Mouse (Mus musculus): Measurements from ENCODE around the gene Ell. TPM values are rescaled to one million over a fixed set of nuclear protein-coding genes. Genes with fewer than 3 reads are reported as not detected.
"Not testable (repeated sequence)": the region's sequence is repeated elsewhere in the genome, so short reads cannot be mapped to it uniquely, and the experiment has no call there.

Gene Ell
- polyA plus RNA-seq, 1 experiment from 2014 or later, result 13.0 TPM

- Histone ChIP-seq H3K9ac (ENCODE audit: low read length) (no peak overlapping the region), H3K9me3 (ENCODE audit: control insufficient read depth, low read length) (no peaks in the 10 kb centered on the region), H3K4me1 (ENCODE audit: control insufficient read depth, insufficient read depth, low read length) (no peaks in the 10 kb centered on the region), H3K36me3 (ENCODE audit: control insufficient read depth, insufficient read depth, low read length) (peaks cover 14% of the 10 kb centered on the region), H3K4me3 (ENCODE audit: low read depth, low read length) (no peak overlapping the region), H3K27me3 (ENCODE audit: control insufficient read depth, insufficient read depth, low read length) (no peaks in the 10 kb centered on the region), H3K27ac (ENCODE audit: low read depth, low read length) (no peak overlapping the region), H3K4me2 (no peak overlapping the region)
- ATAC-seq (ENCODE audit: low FRiP score) (peak; percentile 75), DNase-seq (ENCODE audit: low spot score, missing footprints) (peak; percentile 91)
- 41% methylated on average over 7 of the region's 7 CpGs for WGBS
Observed at GRCm38 (mm10) chr8:70585258-70585652, 46.0 kb downstream of the Ell start.

DNA sequence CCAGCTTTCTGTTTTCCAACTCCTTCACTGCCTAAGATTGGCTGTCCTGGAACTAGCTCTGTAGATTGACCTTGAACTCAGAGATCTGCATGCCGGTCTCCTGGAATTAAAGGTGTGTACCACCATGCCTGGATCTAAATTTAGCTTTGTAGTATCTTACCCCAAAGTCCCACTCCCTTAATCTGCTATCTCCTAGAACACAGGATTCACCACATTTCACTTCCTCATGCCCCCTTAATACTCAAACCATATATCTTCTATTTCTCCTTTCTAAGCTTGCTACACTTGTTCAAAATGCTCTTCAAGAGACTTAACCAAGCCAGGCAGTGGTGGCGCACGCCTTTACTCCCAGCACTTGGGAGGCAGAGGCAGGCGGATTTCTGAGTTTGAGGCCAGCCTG lies 48.7 kb downstream of the Ell start:
- H3K4me1 ChIP-seq (ENCODE audit: control insufficient read depth, insufficient read depth, low read length); H3K36me3 ChIP-seq (ENCODE audit: control insufficient read depth, insufficient read depth, low read length): not testable (repeated sequence)

GRCm38 (mm10) chr8:70591569-70591968 lies 52.3 kb downstream of the Ell start:
- Histone ChIP-seq H3K36me3 (ENCODE audit: control insufficient read depth, insufficient read depth, low read length) (0 out of 2 replicates have a peak, but pooled peaks cover 3% of the 10 kb centered on the region), H3K9me3 (ENCODE audit: control insufficient read depth, low read length) (no peaks in the 10 kb centered on the region), H3K4me1 (ENCODE audit: control insufficient read depth, insufficient read depth, low read length) (peaks cover 11% of the 10 kb centered on the region), H3K27ac (ENCODE audit: low read depth, low read length) (no peak overlapping the region), H3K9ac (ENCODE audit: low read length) (no peak overlapping the region), H3K4me3 (ENCODE audit: low read depth, low read length) (no peak overlapping the region), H3K4me2 (no peak overlapping the region), H3K27me3 (ENCODE audit: control insufficient read depth, insufficient read depth, low read length) (peaks cover 3% of the 10 kb centered on the region; the same call in 1 of the 2 replicates)
- DNase-seq (ENCODE audit: low spot score, missing footprints), result no peak
- no peak for ATAC-seq (ENCODE audit: low FRiP score)
- WGBS, result 89% methylated on average over 12 of the region's 12 CpGs

More for the DNA sequence above, 48.7 kb downstream of the Ell start:
- H3K27ac ChIP-seq (ENCODE audit: low read depth, low read length); DNase-seq (ENCODE audit: low spot score, missing footprints); H3K9ac ChIP-seq (ENCODE audit: low read length); ATAC-seq (ENCODE audit: low FRiP score); H3K4me2 ChIP-seq; H3K9me3 ChIP-seq (ENCODE audit: control insufficient read depth, low read length); H3K4me3 ChIP-seq (ENCODE audit: low read depth, low read length); H3K27me3 ChIP-seq (ENCODE audit: control insufficient read depth, insufficient read depth, low read length): not testable (repeated sequence)
- 93% methylated on average over 4 of the region's 4 CpGs for WGBS

- H3K4me3 ChIP-seq (ENCODE audit: low read depth, low read length), result no peak overlapping the region
- H3K4me2 ChIP-seq, result no peak overlapping the region
- DNase-seq (ENCODE audit: low spot score, missing footprints) (peak; percentile 83), ATAC-seq (ENCODE audit: low FRiP score) (no peak)
- peaks cover 19% of the 10 kb centered on the region for H3K4me1 ChIP-seq (ENCODE audit: control insufficient read depth, insufficient read depth, low read length)
- peaks cover 6% of the 10 kb centered on the region; the same call in 1 of the 2 replicates for H3K27me3 ChIP-seq (ENCODE audit: control insufficient read depth, insufficient read depth, low read length)
- no peak overlapping the region for H3K27ac ChIP-seq (ENCODE audit: low read depth, low read length)
- H3K9ac ChIP-seq (ENCODE audit: low read length), result peak overlapping the region; percentile 25; the same call in 1 of the 2 replicates
- 50% methylated on average over 8 of the region's 8 CpGs for WGBS
- H3K9me3 ChIP-seq (ENCODE audit: control insufficient read depth, low read length), result no peaks in the 10 kb centered on the region
- 0 out of 2 replicates have a peak, but pooled peaks cover 3% of the 10 kb centered on the region for H3K36me3 ChIP-seq (ENCODE audit: control insufficient read depth, insufficient read depth, low read length)
Observed at GRCm38 (mm10) chr8:70593173-70593572, 53.9 kb downstream of the Ell start.

GRCm38 (mm10) chr8:70593961-70594609 lies 54.8 kb downstream of the Ell start, which contains the start of gene Isyna1:
TSS of gene Isyna1 (plus strand) at chr8:70594373.
- DNase-seq (ENCODE audit: low spot score, missing footprints) (peak; percentile 99), ATAC-seq (ENCODE audit: low FRiP score) (peak; percentile 79)
- Histone ChIP-seq H3K9me3 (ENCODE audit: control insufficient read depth, low read length) (no peaks in the 10 kb centered on the region), H3K27ac (ENCODE audit: low read depth, low read length) (peak within 1 kb of the TSS; percentile 20; the same call in 1 of the 2 replicates), H3K36me3 (ENCODE audit: control insufficient read depth, insufficient read depth, low read length) (0 out of 2 replicates have a peak, but pooled peaks cover 3% of the 10 kb centered on the region), H3K9ac (ENCODE audit: low read length) (peak within 1 kb of the TSS; percentile 70), H3K4me1 (ENCODE audit: control insufficient read depth, insufficient read depth, low read length) (peaks cover 28% of the 10 kb centered on the region), H3K4me2 (peak within 1 kb of the TSS; percentile 98), H3K27me3 (ENCODE audit: control insufficient read depth, insufficient read depth, low read length) (peaks cover 6% of the 10 kb centered on the region; the same call in 1 of the 2 replicates), H3K4me3 (ENCODE audit: low read depth, low read length) (peak within 1 kb of the TSS; percentile 58)
- under 1% methylated on average over 39 of the region's 40 CpGs for WGBS

- no peaks in the 10 kb centered on the region for H3K9me3 ChIP-seq (ENCODE audit: control insufficient read depth, low read length)
- peak overlapping the region; percentile 70 for H3K9ac ChIP-seq (ENCODE audit: low read length)
- DNase-seq (ENCODE audit: low spot score, missing footprints), result peak; percentile 89
- H3K27me3 ChIP-seq (ENCODE audit: control insufficient read depth, insufficient read depth, low read length), result peaks cover 6% of the 10 kb centered on the region; the same call in 1 of the 2 replicates
- 11% methylated on average over 82 of the region's 82 CpGs for WGBS
- peak overlapping the region; percentile 20; the same call in 1 of the 2 replicates for H3K27ac ChIP-seq (ENCODE audit: low read depth, low read length)
- peak overlapping the region; percentile 98 for H3K4me2 ChIP-seq
- H3K36me3 ChIP-seq (ENCODE audit: control insufficient read depth, insufficient read depth, low read length), result 0 out of 2 replicates have a peak, but pooled peaks cover 3% of the 10 kb centered on the region
- peak; percentile 14 for ATAC-seq (ENCODE audit: low FRiP score)
- peak overlapping the region; percentile 58 for H3K4me3 ChIP-seq (ENCODE audit: low read depth, low read length)
- H3K4me1 ChIP-seq (ENCODE audit: control insufficient read depth, insufficient read depth, low read length), result peaks cover 36% of the 10 kb centered on the region
Observed at GRCm38 (mm10) chr8:70594621-70595564, 55.6 kb downstream of the Ell start.

GRCm38 (mm10) chr8:70595811-70596210 lies 56.6 kb downstream of the Ell start:
- H3K9ac ChIP-seq (ENCODE audit: low read length), result no peak overlapping the region
- H3K4me2 ChIP-seq, result no peak overlapping the region
- H3K27me3 ChIP-seq (ENCODE audit: control insufficient read depth, insufficient read depth, low read length), result peaks cover 6% of the 10 kb centered on the region; the same call in 1 of the 2 replicates
- H3K27ac ChIP-seq (ENCODE audit: low read depth, low read length), result no peak overlapping the region
- no peak for ATAC-seq (ENCODE audit: low FRiP score)
- DNase-seq (ENCODE audit: low spot score, missing footprints), result no peak
- H3K4me3 ChIP-seq (ENCODE audit: low read depth, low read length), result no peak overlapping the region
- H3K36me3 ChIP-seq (ENCODE audit: control insufficient read depth, insufficient read depth, low read length), result no peaks in the 10 kb centered on the region
- H3K4me1 ChIP-seq (ENCODE audit: control insufficient read depth, insufficient read depth, low read length), result peaks cover 45% of the 10 kb centered on the region
- H3K9me3 ChIP-seq (ENCODE audit: control insufficient read depth, low read length), result no peaks in the 10 kb centered on the region
- 93% methylated on average over 12 of the region's 12 CpGs for WGBS

DNA sequence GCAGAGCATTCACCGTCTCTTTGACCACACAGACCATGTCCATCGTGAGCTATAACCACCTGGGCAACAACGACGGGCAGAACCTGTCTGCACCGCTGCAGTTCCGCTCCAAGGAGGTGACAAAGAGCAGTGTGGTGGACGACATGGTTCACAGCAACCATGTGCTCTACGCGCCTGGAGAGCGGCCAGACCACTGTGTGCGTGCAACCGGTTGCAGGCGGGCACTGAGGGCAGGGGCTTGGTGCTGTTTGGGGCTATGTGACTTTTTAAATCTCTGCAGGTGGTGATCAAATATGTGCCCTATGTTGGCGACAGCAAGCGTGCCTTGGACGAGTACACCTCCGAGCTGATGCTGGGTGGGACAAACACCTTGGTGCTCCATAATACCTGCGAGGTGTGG lies 57.0 kb downstream of the Ell start:
- ATAC-seq (ENCODE audit: low FRiP score), result no peak
- Histone ChIP-seq H3K4me2 (no peak overlapping the region), H3K27ac (ENCODE audit: low read depth, low read length) (no peak overlapping the region), H3K9me3 (ENCODE audit: control insufficient read depth, low read length) (no peaks in the 10 kb centered on the region), H3K4me3 (ENCODE audit: low read depth, low read length) (no peak overlapping the region), H3K9ac (ENCODE audit: low read length) (no peak overlapping the region), H3K27me3 (ENCODE audit: control insufficient read depth, insufficient read depth, low read length) (peaks cover 6% of the 10 kb centered on the region; the same call in 1 of the 2 replicates), H3K36me3 (ENCODE audit: control insufficient read depth, insufficient read depth, low read length) (no peaks in the 10 kb centered on the region), H3K4me1 (ENCODE audit: control insufficient read depth, insufficient read depth, low read length) (peaks cover 49% of the 10 kb centered on the region)
- DNase-seq (ENCODE audit: low spot score, missing footprints), result no peak
- WGBS, result 94% methylated on average over 18 of the region's 18 CpGs
